Mouse (Mus musculus) lung, embryonic 14.5 days (tissue): ENCODE results near the gene Cfap77. TPM values are rescaled to one million over a fixed set of nuclear protein-coding genes. Genes with fewer than 3 reads are reported as not detected.
A peak's percentile ranks its signal among the peaks of the same experiment; 100 is the strongest.
"Not testable (repeated sequence)": the region's sequence is repeated elsewhere in the genome, so short reads cannot be mapped to it uniquely, and the experiment has no call there.

Experiments
- ATAC-seq: fragments of 200-750 bp; cut with Nextera tagmentation; 2 replicates; pipeline ENCODE4 v1.8.0; 2017; ENCODE audit warnings: mild to moderate bottlenecking, moderate TSS enrichment, moderate library complexity; ENCODE audit not compliant: insufficient read depth
- DNase-seq: peaks from one replicate; pipeline ENCODE4 v3.0.0-alpha.2; 2015
- H3K27ac ChIP-seq: fragments of 300-500 bp; sonication (generic); 2 replicates; pipeline ENCODE4 v1.5.1; 2014; ENCODE audit warnings: low read depth, mild to moderate bottlenecking, moderate library complexity
- H3K27me3 ChIP-seq: fragments of 300-500 bp; sonication (generic); 2 replicates; pipeline ENCODE4 v1.6.1; 2014; ENCODE audit warnings: low read length, control low read depth; ENCODE audit not compliant: insufficient read depth
- H3K36me3 ChIP-seq: fragments of 300-500 bp; sonication (generic); 2 replicates; pipeline ENCODE4 v1.6.1; 2014; ENCODE audit warnings: control low read depth; ENCODE audit not compliant: insufficient read depth
- H3K4me1 ChIP-seq: fragments of 300-500 bp; sonication (generic); 2 replicates; pipeline ENCODE4 v1.6.1; 2014; ENCODE audit warnings: antibody characterized with exemption, control low read depth; ENCODE audit not compliant: insufficient read depth
- H3K4me2 ChIP-seq: fragments of 300-500 bp; sonication (generic); 2 replicates; pipeline ENCODE4 v1.6.1; 2014; ENCODE audit warnings: mild to moderate bottlenecking
- H3K4me3 ChIP-seq: fragments of 300-500 bp; sonication (generic); 2 replicates; pipeline ENCODE4 v1.5.1; 2014; ENCODE audit warnings: low read depth, low read length
- H3K9ac ChIP-seq: fragments of 300-500 bp; sonication (generic); 2 replicates; pipeline ENCODE4 v1.6.1; 2014
- H3K9me3 ChIP-seq: fragments of 300-500 bp; sonication (generic); 2 replicates; pipeline ENCODE4 v1.6.1; 2016; ENCODE audit warnings: low read depth, low read length, control low read depth
- CTCF ChIP-seq: IDR thresholded peaks from 2 replicates; pipeline ENCODE4 v1.5.1; 2016; ENCODE audit warnings: antibody characterized with exemption, low read depth
- WGBS: fragments of 180-500 bp; shearing (Covaris S2); extraction: QIAGEN DNeasy Blood & Tissue Kit; methylation state at CpG from one replicate; pipeline ENCODE4 v1.1.7; 2014; 5-methylcytosine and 5-hydroxymethylcytosine counted together
- polyA plus RNA-seq: library from polyadenylated mRNA; unstranded; fragments of >200 nt; fragmentation: Nextera tagmentation; extraction: Ambion mirVana; gene quantifications from 2 replicates; pipeline ENCODE4 v1.2.1, GENCODE M21; 2014

The Cfap77 gene
- 0.76 and 0.83 TPM in 2 replicates for polyA plus RNA-seq

GRCm38 (mm10) chr2:29054991-29055390, at the start of gene Cfap77:
Gene Cfap77, minus strand, starts transcription at chr2:29055066.
- WGBS: under 1% methylated on average over 25 of the region's 25 CpGs
- Histone ChIP-seq H3K9ac (peak within 1 kb of the TSS; percentile 61), H3K27me3 (peaks cover 10% of the 10 kb centered on the region; the same call in 1 of the 2 replicates), H3K4me3 (peak within 1 kb of the TSS; percentile 47), H3K36me3 (no peaks in the 10 kb centered on the region), H3K27ac (no peak within 1 kb of the TSS), H3K9me3 (no peaks in the 10 kb centered on the region), H3K4me2 (peak within 1 kb of the TSS; percentile 90), H3K4me1 (no peaks in the 10 kb centered on the region)
- DNase-seq (peak; percentile 89), ATAC-seq (peak; percentile 83)
- TF ChIP-seq CTCF: no peak

- not testable (repeated sequence) for H3K4me3 ChIP-seq, H3K27me3 ChIP-seq, DNase-seq, H3K9ac ChIP-seq, H3K36me3 ChIP-seq, H3K27ac ChIP-seq, H3K9me3 ChIP-seq, ATAC-seq, H3K4me1 ChIP-seq, H3K4me2 ChIP-seq
- 76% methylated on average over 9 of the region's 10 CpGs for WGBS
Measured at GRCm38 (mm10) chr2:29102416-29103377, 47.8 kb upstream of the Cfap77 start.

GRCm38 (mm10) chr2:29100822-29101534, 46.1 kb upstream of the Cfap77 start:
- ATAC-seq (no peak), DNase-seq (peak; percentile 13)
- H3K4me1 ChIP-seq: no peaks in the 10 kb centered on the region
- H3K4me2 ChIP-seq: peak overlapping the region; percentile 15; the same call in 1 of the 2 replicates
- TF ChIP-seq CTCF: no peak
- no peak overlapping the region for H3K4me3 ChIP-seq
- no peaks in the 10 kb centered on the region for H3K27me3 ChIP-seq
- no peaks in the 10 kb centered on the region for H3K9me3 ChIP-seq
- no peaks in the 10 kb centered on the region for H3K36me3 ChIP-seq
- H3K9ac ChIP-seq: no peak overlapping the region
- 67% methylated on average over 7 of the region's 7 CpGs for WGBS
- no peak overlapping the region for H3K27ac ChIP-seq

GRCm38 (mm10) chr2:29099646-29100045, 44.8 kb upstream of the Cfap77 start:
- no peak for ATAC-seq
- no peaks in the 10 kb centered on the region for H3K4me1 ChIP-seq
- 82% methylated on average over 14 of the region's 14 CpGs for WGBS
- H3K27me3 ChIP-seq: no peaks in the 10 kb centered on the region
- no peak overlapping the region for H3K27ac ChIP-seq
- no peak for TF ChIP-seq CTCF
- no peak overlapping the region for H3K4me3 ChIP-seq
- no peaks in the 10 kb centered on the region for H3K9me3 ChIP-seq
- H3K9ac ChIP-seq: no peak overlapping the region
- DNase-seq: no peak
- no peak overlapping the region for H3K4me2 ChIP-seq
- H3K36me3 ChIP-seq: no peaks in the 10 kb centered on the region

- Histone ChIP-seq H3K4me3 (no peak overlapping the region), H3K4me1 (no peaks in the 10 kb centered on the region), H3K9ac (no peak overlapping the region), H3K36me3 (no peaks in the 10 kb centered on the region), H3K9me3 (no peaks in the 10 kb centered on the region), H3K27ac (no peak overlapping the region), H3K4me2 (no peak overlapping the region), H3K27me3 (no peaks in the 10 kb centered on the region)
- WGBS: 72% methylated on average over 8 of the region's 8 CpGs
- ATAC-seq: no peak
- no peak for TF ChIP-seq CTCF
- DNase-seq: no peak
Measured at GRCm38 (mm10) chr2:29098786-29099185, 43.9 kb upstream of the Cfap77 start.

GRCm38 (mm10) chr2:29097955-29098354, 43.1 kb upstream of the Cfap77 start:
- H3K9me3 ChIP-seq, DNase-seq, H3K27ac ChIP-seq, H3K4me1 ChIP-seq, H3K27me3 ChIP-seq, H3K36me3 ChIP-seq, H3K4me3 ChIP-seq, ATAC-seq, H3K9ac ChIP-seq, H3K4me2 ChIP-seq: not testable (repeated sequence)
- 97% methylated on average over 5 of the region's 5 CpGs for WGBS

GRCm38 (mm10) chr2:29097465-29097864, 42.6 kb upstream of the Cfap77 start:
- TF ChIP-seq CTCF: no peak
- WGBS: 77% methylated on average over 3 of the region's 3 CpGs
- H3K4me1 ChIP-seq: no peaks in the 10 kb centered on the region

More at GRCm38 (mm10) chr2:29097465-29097864, 42.6 kb upstream of the Cfap77 start:
- Histone ChIP-seq H3K9ac (no peak overlapping the region), H3K4me2 (no peak overlapping the region), H3K4me3 (no peak overlapping the region), H3K27me3 (no peaks in the 10 kb centered on the region), H3K9me3 (no peaks in the 10 kb centered on the region), H3K36me3 (no peaks in the 10 kb centered on the region), H3K27ac (no peak overlapping the region)
- DNase-seq: no peak
- ATAC-seq: no peak
